ENCODE assay signal across 17 mouse cellular contexts in the genomic region with DNA sequence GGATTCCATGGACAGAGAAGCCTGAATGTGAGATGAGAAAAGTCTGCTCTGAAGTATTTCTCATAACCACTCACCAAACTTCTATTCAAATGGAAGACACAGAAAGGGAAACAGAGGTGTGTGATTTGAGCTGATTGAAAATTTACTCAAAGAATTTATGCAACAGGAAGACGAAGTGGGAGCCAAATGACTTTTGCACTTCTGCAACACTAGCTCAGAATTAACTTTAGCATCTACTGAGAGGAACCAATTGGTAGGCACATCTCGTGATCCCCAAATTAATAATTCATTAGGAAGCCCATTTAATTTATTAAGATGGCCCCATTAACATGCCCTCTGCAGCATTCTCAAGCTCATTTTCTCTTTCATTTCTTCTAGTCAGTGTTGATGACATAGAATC.
"Had no signal": no experiment of that assay in that cellular context is flagged by ENCODE, and none has a peak within 500 bp of the region (broad histone marks: within the 10 kb centered on the region; RNA-seq: fewer than 3 reads in every experiment).

No protein-coding gene starts in this region.

- H3K9ac ChIP-seq: lung, embryonic 15.5 days; midbrain, embryonic 13.5 days; midbrain, embryonic 15.5 days; neural tube, embryonic 12.5 days; stomach, embryonic 15.5 days had no signal

- H3K9me3 ChIP-seq: lung, embryonic 15.5 days; midbrain, embryonic 13.5 days; midbrain, embryonic 15.5 days; neural tube, embryonic 12.5 days; stomach, embryonic 15.5 days had no signal

- H3K4me1 ChIP-seq: lung, embryonic 15.5 days; megakaryocyte, embryonic 14.5 days; midbrain, embryonic 13.5 days; midbrain, embryonic 15.5 days; neural tube, embryonic 12.5 days; stomach, embryonic 15.5 days had no signal

- H3K4me2 ChIP-seq: lung, embryonic 15.5 days; midbrain, embryonic 11.5 days; midbrain, embryonic 13.5 days; midbrain, embryonic 15.5 days; neural tube, embryonic 12.5 days; stomach, embryonic 15.5 days had no signal

- H3K36me3 ChIP-seq: lung, embryonic 15.5 days; midbrain, embryonic 13.5 days; midbrain, embryonic 15.5 days; neural tube, embryonic 12.5 days; stomach, embryonic 15.5 days had no signal

- DNase-seq: lung, adult 2 months; lung, postnatal 14 days; lung, postnatal 36 days; right cerebral cortex, postnatal 14 days; thymus, adult 2 months; thymus, postnatal 25 days; thymus, postnatal 4 days had no signal

- H3K27me3 ChIP-seq: lung, embryonic 15.5 days; megakaryocyte, embryonic 14.5 days; midbrain, embryonic 13.5 days; midbrain, embryonic 15.5 days; neural tube, embryonic 12.5 days; stomach, embryonic 15.5 days had no signal

- H3K4me3 ChIP-seq: lung, embryonic 15.5 days; megakaryocyte, embryonic 14.5 days; midbrain, embryonic 13.5 days; midbrain, embryonic 15.5 days; neural tube, embryonic 12.5 days; stomach, embryonic 15.5 days had no signal

- H3K27ac ChIP-seq: lung, embryonic 15.5 days; macrophage; midbrain, embryonic 13.5 days; midbrain, embryonic 15.5 days; neural tube, embryonic 12.5 days; stomach, embryonic 15.5 days; stomach, postnatal 0 days had no signal

- ATAC-seq: lung, postnatal 0 days; midbrain, embryonic 13.5 days; midbrain, embryonic 15.5 days had no signal
